Mouse (Mus musculus) heart, adult 9 months (tissue): Measurements from ENCODE around the gene Ncbp3.
"Not testable (repeated sequence)": the region's sequence is repeated elsewhere in the genome, so short reads cannot be mapped to it uniquely, and the experiment has no call there.

Source experiments
- DNase-seq, 2 experiments: peaks; one replicate each; pipeline ENCODE4 v3.0.0; 2022; ENCODE audit warnings: low spot score in 2 of 2

Ncbp3 gene

DNA sequence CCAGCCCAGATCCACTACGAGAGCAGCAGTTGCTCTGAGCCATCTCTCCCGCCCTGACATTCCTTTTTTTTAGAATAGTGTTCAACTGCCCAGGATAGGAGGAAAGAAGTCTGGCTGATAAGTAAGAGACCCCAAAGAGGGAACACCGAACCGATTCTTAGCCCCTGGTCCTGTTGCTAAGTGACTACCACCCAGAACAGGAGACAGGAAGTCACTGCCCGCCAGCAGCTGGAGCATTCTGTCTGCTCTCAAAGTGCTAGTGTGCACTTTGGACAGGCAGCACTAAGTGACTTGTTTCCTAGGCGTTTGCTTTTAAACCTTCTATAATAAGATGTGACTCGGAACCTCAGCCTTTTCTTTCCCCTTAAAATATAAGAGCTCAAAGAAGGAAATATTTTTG, 37.8 kb downstream of the Ncbp3 start:
- DNase-seq = no peak

DNA sequence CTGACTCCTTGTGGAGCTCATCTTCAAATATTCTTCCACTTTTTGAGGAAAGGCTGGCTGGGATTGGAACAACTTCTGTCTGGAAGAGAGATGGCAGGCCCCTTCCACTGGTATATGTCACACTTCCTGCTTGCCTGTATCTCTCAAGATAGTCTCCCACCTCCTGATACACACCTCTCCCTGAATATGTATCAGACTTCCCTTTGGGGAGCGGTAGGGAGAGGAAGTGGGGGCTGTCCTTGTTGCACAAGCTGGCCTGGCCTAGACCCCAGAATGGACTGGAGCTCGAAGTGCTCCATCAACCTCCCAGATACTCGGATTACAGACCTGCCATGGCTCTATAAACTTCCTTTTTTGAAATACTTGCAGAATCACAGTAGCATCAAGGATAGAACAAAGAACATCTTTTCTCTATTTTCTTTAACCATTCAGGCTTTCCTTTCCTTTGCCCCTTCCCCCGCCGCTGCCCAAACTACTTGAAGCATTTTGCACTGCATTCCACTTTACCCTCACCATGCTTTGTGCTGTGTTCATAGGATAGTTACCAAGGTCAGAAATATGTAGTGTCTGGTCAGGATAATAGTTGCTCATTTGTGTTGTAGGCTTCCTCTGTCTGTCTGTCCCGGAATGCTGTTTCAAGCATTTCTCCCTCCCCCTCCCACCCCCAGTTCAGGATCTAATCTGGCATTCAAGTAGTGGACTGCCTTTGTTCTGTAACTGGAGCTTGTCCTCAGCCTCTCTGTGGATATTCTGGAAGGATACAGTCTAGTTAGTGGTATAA, 40.3 kb downstream of the Ncbp3 start:
- DNase-seq = no peak

DNA sequence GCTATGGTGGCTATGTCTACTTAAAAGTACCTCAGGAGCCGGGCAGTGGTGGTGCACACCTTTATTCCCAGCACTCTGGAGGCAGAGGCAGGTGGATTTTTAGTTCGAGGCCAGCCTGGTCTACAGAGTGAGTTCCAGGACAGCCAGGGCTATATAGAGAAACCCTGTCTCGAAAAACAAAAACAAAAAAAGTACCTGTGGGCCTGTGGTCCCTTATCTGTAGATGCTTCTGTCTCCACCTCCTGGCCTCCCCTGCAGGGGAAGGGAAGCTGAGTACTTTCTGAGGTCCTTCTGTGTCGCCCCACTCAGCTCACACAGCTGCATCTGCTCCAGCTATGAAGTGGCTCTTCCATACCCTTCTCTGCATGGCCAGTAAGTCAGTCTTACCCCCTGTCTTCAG, 42.7 kb downstream of the Ncbp3 start, which contains the start of gene Itgae:
Gene Itgae, plus strand, starts transcription at position 301 of the 400 bp plus-strand sequence.
- DNase-seq = no peak

DNA sequence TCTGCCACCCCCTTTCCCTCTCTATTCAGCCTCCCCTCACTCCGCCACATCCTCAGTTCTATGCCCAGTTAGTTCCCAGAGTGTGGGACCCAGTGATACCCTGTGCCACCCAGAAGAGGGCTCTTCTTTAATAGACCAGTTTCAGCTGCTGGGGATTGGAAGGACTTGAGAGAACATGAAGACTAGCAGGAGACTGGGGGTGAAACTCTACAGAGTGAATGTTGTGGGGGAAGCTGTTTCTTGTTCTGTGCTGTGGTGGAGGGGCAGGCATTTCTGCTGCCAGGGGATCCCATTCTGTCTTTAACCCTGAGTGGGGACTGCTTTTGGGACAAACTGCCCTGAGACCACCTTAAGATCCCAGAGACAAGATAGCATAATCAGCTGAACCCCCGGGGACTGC, 43.2 kb downstream of the Ncbp3 start:
- no peak for DNase-seq

DNA sequence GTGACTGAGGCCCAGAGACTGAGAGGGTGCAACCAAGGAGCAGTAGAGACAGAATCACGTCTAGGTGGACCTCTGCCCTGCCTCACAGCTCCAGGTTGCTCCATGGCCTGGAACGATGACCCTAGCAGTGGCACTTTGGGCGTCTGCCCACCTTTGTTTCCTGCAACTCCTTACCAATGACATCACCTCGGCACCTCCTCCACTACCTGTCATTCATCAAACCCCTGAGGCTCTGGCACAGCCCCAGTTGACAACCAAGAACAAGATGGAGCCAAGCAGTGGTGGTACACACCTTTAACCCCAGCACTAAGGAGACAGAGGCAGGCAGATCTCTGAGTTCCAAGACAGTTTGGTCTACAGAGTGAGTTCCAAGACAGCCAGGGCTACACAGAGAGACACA, 44.5 kb downstream of the Ncbp3 start:
- no peak for DNase-seq

DNA sequence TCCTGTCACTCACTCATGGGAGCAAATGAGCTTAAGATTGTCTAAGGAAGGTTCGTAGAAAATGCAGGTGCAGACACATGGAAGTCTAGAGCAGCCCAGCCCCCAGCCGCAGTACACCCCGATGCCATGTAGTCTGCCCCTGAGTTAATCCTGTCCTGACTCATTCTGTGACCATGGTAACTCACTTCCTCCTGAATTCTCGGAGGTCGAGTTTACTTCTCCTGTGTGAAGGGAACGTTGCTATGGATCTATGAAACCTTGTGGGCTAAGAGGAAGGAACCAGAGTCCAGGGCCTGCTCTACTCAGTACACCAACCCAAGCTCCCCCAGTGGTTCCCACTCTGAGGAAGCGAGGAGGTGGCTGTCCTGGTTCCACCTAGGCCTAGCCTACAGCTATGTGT, 45.3 kb downstream of the Ncbp3 start:
- DNase-seq = no peak

DNA sequence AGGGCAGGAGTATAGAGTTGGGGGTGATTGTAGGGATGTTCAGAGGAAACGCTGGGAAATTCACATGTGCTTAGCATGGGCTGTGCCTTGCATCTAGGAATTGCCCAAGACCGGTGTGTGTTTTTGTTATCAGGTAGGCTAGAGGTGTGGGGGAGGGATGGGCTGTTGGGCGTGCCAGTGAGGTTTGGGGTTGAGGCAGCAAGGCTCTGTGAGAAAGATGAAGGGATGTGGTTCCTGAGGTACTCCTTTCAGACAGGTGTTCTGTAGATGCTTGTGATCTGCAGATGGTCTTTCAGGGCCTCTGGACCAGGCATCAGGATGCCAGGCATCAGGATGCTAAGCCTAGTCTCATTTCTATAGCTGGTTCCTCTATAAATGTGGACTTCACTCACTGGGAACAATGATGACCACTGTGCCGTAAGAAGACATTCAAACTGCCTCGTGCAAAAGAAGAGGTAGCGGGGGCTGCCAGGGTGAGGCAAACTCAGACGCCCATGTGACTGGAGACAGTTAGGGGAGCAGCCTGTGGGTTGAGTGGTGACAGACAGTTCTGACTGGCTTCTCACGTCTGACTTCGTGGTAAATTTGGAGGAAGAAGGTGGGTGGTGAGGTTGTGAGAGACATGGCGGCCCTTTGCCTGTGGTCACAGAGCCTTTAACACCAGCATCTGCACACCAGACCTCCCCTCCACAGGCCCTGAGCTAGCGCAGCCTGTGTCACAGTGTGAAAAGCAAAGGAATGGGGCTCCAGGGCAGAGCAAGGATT, 46.8 kb downstream of the Ncbp3 start:
- no peak for DNase-seq

DNA sequence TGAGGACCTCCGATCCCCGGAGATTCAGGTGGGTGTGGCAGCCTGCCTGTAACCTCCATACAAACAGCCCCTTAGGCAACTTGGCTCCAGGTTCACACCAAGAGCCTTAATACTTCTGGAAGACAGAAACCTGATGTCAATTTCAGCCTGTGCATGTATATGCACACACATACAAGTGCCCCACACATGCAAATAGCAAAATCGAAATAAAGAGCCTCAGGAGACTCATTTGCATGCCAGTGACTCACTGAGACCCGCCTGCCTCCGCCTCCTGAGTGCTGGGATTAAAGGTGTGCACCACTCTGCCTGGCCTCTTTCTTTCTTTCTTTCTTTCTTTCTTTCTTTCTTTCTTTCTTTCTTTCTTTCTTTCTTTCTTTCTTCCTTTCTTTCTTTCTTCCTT, 51.3 kb downstream of the Ncbp3 start:
- no peak for DNase-seq

DNA sequence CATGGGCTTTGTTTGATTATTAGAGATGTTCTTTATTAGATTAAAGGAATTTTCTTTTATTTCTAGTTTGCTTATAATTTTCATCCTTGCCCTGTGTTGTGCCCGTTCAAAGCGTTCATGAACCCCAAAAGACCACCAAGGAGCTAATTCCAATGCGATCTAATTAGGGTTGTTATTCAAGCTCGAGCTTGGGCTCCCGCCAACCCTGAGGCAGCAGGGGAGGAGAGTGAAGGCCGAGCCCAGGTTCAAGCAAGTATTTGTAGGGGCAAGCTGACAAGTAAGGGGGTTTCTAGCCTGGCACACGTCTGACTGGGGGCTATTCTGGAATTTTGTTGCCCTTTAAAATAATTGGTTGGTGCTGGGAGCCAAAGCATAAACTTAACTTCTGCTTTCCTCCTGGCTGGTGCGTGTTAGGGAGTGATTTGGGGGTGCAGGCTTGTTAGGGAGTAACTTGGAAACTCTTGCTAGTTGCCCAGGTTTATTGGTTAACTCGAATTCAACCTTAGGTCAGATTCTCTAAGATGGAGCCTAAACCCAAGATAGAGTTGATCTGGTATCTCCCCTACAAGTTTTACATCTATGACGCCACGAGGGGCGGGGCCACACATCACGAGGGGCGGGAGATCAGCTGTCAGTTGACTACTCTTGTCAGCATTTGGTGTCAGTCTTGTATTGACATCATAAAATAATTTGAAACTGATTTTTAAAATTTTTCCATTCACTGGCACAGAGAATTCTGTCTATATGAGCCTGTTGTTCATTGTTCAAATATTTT, 52.6 kb downstream of the Ncbp3 start:
- DNase-seq = no peak

DNA sequence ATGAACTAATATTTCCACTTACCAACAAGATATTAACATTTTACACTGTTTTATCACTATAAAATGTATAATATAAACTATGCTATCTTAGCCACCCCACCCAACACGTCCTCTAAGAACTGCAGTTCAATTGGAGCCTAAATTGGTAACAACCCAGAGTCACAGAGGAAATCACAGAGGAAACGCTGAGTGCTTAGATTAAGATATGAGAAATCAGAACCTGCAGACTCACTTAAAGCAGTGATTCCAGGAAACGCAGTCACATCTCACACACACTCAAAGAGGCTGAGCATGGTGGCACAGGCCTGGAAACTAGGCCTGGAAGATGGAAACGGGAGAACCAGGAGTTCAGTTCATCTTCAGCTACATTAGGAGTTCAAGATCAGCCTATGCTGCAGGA, 53.7 kb downstream of the Ncbp3 start:
- DNase-seq = no peak

DNA sequence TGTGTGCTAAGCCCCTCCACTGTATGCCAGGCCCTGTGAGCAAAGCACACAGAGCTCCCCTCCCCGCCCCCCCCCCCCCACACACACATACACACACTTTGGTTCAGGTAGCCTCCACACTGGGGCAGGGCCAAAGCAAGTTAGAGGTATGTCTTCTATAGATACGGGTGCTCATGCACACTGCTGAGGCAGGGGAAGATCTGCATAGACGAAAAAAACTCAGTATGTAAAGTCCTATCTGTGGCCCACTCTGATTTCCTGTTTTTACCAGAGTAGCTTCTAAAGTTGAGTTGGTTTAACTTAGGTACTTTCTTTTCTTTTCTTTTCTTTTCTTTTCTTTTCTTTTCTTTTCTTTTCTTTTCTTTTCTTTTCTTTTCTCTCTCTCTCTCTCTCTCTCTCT, 57.7 kb downstream of the Ncbp3 start:
- no peak for DNase-seq

DNA sequence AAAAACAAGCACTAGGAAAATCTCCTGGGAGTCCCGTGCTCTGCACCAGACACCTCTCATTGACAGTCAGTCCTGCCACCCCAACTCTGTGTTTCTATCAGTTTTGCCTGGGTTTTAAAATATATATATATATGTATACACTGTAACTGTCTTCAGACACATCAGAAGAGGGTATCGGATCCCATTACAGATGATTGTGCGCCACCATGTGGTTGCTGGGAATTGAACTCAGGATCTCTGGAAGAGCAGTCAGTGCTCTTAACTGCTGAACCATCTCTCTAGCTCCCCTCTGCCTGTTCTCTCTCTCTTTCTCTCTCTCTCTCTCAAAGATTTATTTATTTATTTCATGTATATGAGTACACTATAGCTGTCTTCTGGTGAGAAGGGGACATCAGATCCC, 59.8 kb downstream of the Ncbp3 start:
- not testable (repeated sequence) for DNase-seq

DNA sequence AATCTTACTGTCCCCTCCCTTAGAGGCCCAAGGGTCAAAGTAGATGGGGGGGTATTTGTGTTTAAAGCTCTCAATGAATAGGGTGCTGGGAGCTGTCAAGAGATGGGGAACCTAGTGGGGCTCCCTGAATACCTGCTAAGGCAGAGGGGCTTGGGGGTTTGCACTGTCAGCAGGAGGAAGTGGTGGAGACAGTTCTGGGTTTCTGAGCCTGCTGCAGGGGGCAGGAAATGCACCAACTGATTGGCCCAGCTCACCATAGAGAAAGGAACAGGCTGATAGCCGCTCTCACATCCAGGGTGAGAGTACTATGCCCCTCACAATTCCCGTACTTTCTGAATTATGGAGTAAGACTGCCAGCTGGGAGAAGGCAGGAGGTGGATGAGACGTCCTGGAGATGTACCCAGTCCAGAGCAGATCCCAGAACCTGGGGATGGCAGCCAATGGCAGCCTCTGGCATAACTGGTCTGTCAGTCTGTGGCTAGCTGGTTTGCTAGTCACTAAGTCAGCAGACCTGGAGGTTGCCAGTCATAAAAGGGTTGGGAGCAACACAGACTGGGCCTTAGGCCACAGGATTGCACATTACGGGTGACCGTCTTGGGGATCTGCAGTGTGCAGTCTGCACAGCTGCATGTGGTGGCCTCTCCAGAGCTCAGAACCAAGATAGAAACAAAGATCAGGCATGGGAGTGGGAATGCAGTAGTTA, 60.8 kb downstream of the Ncbp3 start:
- no peak for DNase-seq

DNA sequence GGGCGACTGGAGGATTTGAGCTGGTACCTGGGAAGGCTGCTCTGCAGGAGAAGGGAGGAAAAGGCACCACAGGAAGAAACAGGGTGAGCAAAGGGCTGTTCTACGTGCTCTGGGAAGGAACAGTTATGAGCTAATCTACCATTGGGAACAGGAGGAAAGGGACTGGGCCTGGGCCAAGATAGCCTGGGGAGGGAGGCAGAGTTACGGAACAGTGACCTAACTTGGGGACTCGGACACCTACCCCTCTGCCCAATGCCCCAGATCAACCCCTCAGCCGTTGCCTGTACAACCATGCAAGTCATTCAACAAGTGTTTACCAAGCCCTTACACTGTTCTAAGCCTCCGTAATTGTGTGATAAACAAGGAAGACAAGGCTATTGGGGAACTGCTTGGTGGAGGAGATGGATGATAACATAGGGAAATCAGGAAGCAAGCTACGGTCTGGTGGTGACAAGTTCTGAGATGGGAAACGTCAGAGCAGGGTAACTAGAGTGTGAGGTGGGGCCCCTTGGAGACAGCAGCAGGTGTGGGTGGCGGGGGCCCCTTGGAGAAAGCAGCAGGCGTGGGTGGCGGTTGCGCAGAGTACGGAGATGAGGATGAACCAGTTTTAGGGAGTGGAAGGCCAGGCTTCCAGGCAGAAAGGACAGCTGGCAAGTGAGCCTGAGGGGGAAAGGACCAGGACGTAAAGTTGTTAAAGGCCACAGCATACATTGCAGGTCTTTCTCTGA, 61.5 kb downstream of the Ncbp3 start:
- no peak for DNase-seq

DNA sequence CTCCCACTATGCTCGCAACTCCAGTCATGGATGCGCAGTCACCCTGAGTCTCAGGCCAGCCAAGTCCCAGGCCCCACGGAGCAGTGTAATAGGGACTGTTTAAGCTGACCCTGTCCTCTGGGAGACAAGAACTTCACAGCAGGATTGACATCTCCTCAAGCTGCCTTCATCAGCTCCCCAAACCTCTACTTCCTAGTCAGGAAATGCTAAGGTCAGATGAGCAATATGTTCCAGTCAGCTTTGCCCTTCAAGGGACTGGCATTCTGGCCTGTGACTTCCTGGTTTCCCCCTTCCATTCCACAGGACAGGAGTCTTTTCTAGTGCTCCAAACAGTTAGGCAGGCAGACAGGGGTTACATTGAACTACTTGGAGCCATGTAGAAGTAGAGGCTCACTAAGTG, 62.4 kb downstream of the Ncbp3 start:
- DNase-seq = no peak

DNA sequence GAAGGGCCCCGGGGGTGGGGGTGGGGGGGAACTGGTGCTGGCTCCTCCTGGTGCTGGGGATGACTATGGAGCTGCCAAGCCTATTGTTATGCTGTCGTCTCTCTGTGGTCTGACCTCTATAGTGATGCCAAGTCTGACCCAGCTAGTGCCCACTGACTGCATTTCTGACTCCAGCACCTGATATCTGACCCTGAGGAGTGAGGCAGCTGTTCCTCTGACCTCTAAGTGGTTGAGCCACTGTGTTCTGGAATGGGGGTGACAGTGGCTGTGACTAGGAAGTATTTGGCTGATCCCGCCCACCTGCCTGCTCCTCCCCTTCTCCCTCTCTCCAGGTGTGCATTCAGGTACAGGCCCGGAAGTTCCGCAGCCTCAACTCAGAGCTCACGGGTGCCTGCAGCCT, 63.8 kb downstream of the Ncbp3 start:
- no peak for DNase-seq

DNA sequence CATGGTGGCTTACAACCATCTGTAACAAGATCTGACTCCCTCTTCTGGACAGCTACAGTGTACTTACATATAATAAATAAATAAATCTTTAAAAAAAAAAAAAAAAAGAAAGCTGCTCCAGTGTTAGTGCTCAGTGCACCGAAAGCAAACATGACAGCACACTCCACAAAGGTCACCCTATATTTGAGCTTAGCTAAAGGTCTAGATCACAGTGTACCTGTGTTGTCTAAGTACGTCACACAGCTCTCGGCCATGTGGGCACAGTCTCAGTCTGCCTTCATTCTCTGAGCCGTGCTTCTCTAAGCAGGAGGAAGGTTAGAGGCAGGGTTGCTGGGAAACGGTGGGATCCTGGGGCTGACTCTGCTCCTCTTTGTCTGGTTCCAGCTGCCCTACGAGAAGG, 78.9 kb downstream of the Ncbp3 start:
- no peak for DNase-seq

DNA sequence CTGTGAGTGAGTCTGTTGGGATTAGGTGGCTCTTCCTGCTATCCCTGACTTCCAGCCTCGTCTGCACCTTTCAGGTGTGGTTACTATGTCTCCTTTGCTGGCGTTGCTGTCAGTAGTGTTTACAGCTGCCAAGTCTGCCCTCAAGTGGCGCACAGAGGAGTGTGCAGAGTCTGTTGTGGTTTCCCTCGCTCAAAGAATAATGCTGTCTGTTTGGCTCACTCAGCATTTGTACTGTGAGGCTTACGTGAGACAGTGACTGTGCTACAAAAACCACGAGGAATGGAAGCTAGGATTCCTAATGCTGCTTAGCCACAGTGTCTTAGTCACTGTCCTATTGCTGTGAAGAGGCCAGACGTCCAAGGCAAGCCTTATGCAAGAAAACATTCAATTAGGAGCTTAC, 83.4 kb downstream of the Ncbp3 start:
- peak in 1 of 2 experiments; percentile 6 for DNase-seq

DNA sequence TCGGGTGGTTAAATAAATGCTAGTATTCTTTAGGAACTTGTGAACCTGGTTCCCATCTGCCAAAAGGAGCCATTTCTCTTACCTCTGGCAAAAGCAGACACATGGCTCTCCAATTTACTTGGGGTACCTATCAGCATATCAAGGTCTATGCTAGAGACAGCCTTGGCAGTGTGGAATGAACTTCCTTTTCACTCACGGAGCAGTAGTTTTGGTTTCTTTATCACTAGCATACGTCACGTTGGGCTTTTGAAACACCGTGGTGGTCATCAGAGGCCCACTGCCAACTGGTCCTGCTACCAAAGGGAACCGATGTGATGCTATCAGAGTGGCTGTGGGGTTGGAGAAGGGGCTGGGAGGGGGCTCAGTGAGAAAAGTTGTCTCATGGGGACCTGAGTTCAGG, 85.4 kb downstream of the Ncbp3 start:
- DNase-seq = no peak

DNA sequence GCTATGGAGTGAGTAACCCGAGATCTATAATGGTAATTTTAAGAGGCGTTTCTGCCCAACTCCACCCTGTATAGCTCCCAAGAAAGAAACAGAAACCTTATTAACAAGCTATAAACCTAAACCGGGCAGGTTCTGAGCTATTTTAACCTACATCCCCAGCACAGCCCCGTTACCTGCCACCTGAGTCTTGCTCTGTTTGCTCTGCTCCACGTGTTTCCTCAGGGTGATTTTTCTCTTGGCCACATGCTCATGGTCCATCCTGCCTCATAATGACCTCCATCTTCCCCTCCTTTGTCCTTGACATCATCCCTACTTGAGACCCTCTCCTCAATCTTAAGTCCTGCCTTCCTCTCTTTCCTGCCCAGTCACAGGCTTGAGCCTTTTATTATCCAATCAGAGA, 86.6 kb downstream of the Ncbp3 start:
- DNase-seq = no peak

DNA sequence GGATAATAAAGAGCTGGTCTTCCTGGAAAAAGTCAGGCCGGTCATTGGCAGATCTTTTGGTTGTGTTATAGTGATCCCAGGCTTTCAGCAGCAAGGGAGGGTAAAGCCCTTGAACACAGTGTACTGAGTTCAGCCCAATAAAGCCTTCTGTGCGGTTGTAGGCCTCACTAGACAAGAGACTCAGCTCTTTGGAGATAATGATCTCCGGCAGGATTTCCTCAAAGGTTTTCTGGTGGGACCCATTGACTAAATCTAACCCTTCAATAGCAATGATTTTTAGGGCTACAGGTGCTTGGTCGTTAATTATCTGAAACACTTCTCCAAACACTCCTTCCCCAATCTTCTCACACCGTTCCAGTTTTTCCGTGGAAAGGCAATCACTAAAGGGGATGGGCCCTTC, 89.0 kb downstream of the Ncbp3 start:
- DNase-seq = no peak
